Mouse (Mus musculus): ENCODE results near the gene Gcdh. TPM values are rescaled to one million over a fixed set of nuclear protein-coding genes. Genes with fewer than 3 reads are reported as not detected.
A peak's percentile ranks its signal among the peaks of the same experiment; 100 is the strongest.

Gene Gcdh
- polyA plus RNA-seq (2014; fragmentation: Nextera tagmentation; extraction: Ambion mirVana), result 37.8 and 39.6 TPM in 2 replicates

DNA sequence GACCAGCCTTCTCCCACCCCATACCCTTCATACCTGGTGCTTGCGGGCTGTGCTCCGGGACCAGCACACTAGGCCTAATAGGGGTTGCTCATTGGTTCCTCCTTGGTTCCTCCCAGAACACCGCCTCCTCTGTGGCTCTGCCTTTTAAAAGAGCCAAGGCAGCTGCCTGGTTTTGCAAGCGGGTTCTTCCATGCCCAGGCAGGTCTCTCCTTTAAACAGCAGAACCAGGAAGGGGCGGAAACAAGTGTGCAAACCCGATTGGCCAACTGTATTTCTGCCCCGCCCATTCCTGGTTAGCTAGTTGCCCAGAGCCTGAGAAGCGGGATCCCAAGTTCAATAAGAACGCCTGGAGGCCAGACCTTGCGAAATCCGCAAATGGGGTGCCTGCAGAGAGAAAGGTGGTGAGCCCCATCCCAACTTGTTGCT lies at the start of gene Gcdh:
Gene Gcdh, minus strand, starts transcription at position 213 of the 426 bp plus-strand sequence.
- peak; percentile 94 for ATAC-seq (replicated peaks; ENCODE audit: low FRiP score)
- H3K27ac ChIP-seq (ENCODE audit: low read depth, low read length), result no peak within 1 kb of the TSS
- H3K4me1 ChIP-seq (replicated peaks; ENCODE audit: control insufficient read depth, insufficient read depth, low read length), result peaks cover 5% of the 10 kb centered on the region; the same call in 1 of the 2 replicates
- WGBS, result under 1% methylated on average over 11 of the region's 11 CpGs
- peak within 1 kb of the TSS; percentile 91 for H3K4me2 ChIP-seq (ENCODE audit: low read depth, low read length, severe bottlenecking)
- DNase-seq (ENCODE audit: low spot score), result peak; percentile 91
- no peaks in the 10 kb centered on the region for H3K27me3 ChIP-seq (ENCODE audit: control insufficient read depth, insufficient read depth, low read length)
- peak within 1 kb of the TSS; percentile 62 for H3K4me3 ChIP-seq (ENCODE audit: low read depth, low read length)
- no peaks in the 10 kb centered on the region; the same call in 1 of the 2 replicates for H3K36me3 ChIP-seq (ENCODE audit: control insufficient read depth, insufficient read depth, low read length)
- H3K9ac ChIP-seq (ENCODE audit: low read length), result peak within 1 kb of the TSS; percentile 72
- H3K9me3 ChIP-seq (ENCODE audit: control insufficient read depth, low read length), result no peaks in the 10 kb centered on the region

DNA sequence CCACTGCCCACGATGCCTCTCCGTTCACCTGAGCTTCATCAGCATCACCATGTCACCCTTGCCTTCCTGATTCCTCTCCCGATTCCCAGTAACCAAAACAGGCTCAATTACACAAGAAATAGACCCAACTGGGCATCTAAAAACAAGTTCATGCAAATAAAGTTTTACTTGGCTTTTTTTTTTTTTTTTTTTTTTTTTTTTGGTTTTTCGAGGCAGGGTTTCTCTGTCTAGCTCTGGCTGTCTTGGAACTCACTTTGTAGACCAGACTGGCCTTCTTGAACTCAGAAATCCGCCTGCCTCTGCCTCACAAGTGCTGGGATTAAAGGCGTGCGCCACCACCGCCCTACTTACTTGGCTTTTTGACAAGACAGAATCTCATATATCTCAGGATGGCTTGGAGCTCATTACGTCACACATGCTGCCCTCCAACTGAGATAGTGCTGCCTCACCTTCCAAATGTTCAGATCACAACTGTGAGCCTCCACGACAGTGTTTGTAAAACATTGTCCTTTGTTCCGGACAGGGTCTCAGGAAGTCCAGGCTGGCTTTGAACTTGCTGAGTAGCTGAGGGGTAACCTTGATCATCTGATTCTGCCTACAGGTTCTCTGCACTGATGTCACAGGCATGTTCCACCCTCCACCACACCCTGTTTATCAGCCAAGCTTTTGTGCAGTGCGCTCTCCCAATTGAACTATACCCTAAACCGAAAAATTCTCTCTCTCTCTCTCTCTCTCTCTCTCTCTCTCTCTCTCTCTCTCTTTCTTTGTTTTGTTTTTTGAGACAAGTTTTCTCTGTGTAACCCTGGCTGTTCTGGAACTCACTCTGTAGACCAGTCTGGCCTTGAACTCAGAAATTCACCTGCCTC lies 44.1 kb upstream of the Gcdh start:
- Histone ChIP-seq H3K4me1 (replicated peaks; ENCODE audit: control insufficient read depth, insufficient read depth, low read length) (peaks cover 18% of the 10 kb centered on the region), H3K9ac (ENCODE audit: low read length) (no peak overlapping the region), H3K27ac (ENCODE audit: low read depth, low read length) (no peak overlapping the region), H3K27me3 (ENCODE audit: control insufficient read depth, insufficient read depth, low read length) (peaks cover 18% of the 10 kb centered on the region), H3K36me3 (ENCODE audit: control insufficient read depth, insufficient read depth, low read length) (no peaks in the 10 kb centered on the region), H3K4me2 (ENCODE audit: low read depth, low read length, severe bottlenecking) (peak overlapping the region; percentile 91; the same call in 1 of the 2 replicates), H3K4me3 (ENCODE audit: low read depth, low read length) (peak overlapping the region; percentile 63), H3K9me3 (ENCODE audit: control insufficient read depth, low read length) (no peaks in the 10 kb centered on the region)
- 66% methylated on average over 13 of the region's 13 CpGs for WGBS
- no peak for DNase-seq (ENCODE audit: low spot score)
- ATAC-seq (replicated peaks; ENCODE audit: low FRiP score), result no peak

DNA sequence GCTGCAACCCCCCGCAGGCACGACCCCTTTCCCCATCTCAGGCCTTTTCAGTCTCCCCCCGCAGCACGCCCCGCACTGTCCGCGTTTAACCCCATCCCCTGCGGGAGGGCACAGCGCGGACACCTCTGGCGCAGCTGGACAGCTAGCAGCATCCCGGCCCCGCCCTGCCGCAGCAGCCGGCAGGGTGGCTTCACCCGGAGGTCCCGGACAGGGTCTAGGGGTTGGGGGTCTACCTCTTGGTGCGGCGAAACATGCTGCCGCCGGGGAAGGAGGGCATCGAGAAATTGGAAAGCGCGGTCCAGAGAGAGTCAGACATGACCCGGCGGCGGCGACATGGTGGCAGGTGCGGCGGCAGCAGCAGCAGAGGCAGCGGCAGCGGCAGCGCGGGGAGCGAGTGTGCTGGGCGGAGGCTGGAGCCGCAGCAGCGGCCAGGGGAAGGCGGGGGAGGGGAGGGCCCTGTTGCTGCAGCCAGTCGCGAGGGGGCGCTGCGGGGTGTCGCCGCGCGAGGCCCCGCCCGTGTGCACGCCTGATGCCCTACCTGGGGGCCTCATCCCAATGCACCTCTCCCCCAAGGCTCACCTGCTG lies 43.3 kb upstream of the Gcdh start, which contains the start of gene Mast1:
Gene Mast1, minus strand, starts transcription at position 398 of the 585 bp plus-strand sequence.
- peaks cover 18% of the 10 kb centered on the region for H3K27me3 ChIP-seq (ENCODE audit: control insufficient read depth, insufficient read depth, low read length)

DNA sequence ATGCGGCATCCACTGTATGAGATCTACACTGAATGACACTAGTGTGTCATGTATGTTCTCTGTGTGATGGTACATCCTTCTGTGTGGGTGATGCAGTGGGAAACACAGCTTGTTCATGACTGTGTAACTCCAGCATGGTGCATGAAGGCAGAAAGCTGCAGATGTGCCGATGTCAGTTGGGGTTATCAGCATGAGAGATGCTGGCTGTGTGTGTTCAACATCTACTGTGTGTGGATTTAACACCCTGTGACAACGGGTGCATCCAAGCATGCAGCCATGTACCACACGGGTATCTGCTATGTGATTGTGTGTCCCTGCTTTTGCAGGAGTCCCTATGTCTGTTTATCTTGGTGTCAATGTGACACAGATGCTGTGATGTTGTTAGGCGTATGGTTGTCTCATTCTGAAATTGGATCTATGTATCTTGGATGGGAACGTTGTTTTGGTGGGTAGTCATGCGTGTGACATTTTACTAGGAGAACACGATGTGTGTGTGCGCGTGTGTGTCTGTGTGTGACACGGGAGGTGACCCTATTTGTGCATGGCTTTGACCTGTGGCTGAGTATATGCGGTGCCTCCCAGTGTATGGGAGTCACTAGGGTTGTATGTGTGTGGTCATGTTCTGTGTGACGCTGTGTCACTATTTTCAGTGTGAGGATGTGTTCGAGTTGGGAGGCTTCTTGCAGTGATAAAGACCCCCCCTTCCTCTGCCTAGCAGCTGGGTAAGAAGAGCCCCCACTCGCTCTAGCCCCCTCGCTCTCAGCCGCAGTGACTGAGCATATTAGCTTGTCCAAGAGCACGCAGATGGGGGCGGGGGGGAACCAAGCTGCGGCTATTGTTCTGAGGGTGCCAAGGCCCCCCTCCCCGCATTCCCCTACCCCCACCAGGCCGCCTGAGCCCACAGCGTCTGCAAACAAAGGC lies 42.6 kb upstream of the Gcdh start:
- H3K27ac ChIP-seq (ENCODE audit: low read depth, low read length), result peak overlapping the region; percentile 39; the same call in 1 of the 2 replicates
- DNase-seq (ENCODE audit: low spot score) (peak; percentile 61), ATAC-seq (replicated peaks; ENCODE audit: low FRiP score) (0 out of 2 replicates have a peak, but pooled peaks have one; percentile 17)
- H3K4me3 ChIP-seq (ENCODE audit: low read depth, low read length), result peak overlapping the region; percentile 63
- H3K36me3 ChIP-seq (ENCODE audit: control insufficient read depth, insufficient read depth, low read length), result no peaks in the 10 kb centered on the region
- peak overlapping the region; percentile 91 for H3K4me2 ChIP-seq (ENCODE audit: low read depth, low read length, severe bottlenecking)
- H3K4me1 ChIP-seq (replicated peaks; ENCODE audit: control insufficient read depth, insufficient read depth, low read length), result peaks cover 18% of the 10 kb centered on the region
- H3K27me3 ChIP-seq (ENCODE audit: control insufficient read depth, insufficient read depth, low read length), result peaks cover 18% of the 10 kb centered on the region
- H3K9me3 ChIP-seq (ENCODE audit: control insufficient read depth, low read length), result no peaks in the 10 kb centered on the region
- peak overlapping the region; percentile 75 for H3K9ac ChIP-seq (ENCODE audit: low read length)
- WGBS, result 17% methylated on average over 23 of the region's 23 CpGs

More for the DNA sequence above, 43.3 kb upstream of the Gcdh start, which contains the start of gene Mast1:
- peak; percentile 47; the same call in 1 of the 2 replicates for ATAC-seq (replicated peaks; ENCODE audit: low FRiP score)
- Histone ChIP-seq H3K9ac (ENCODE audit: low read length) (peak within 1 kb of the TSS; percentile 75), H3K36me3 (ENCODE audit: control insufficient read depth, insufficient read depth, low read length) (no peaks in the 10 kb centered on the region), H3K9me3 (ENCODE audit: control insufficient read depth, low read length) (no peaks in the 10 kb centered on the region), H3K4me2 (ENCODE audit: low read depth, low read length, severe bottlenecking) (peak within 1 kb of the TSS; percentile 91), H3K4me3 (ENCODE audit: low read depth, low read length) (peak within 1 kb of the TSS; percentile 63), H3K4me1 (replicated peaks; ENCODE audit: control insufficient read depth, insufficient read depth, low read length) (peaks cover 18% of the 10 kb centered on the region), H3K27ac (ENCODE audit: low read depth, low read length) (peak within 1 kb of the TSS; percentile 39; the same call in 1 of the 2 replicates)
- peak; percentile 91 for DNase-seq (ENCODE audit: low spot score)
- WGBS, result under 1% methylated on average over 48 of the region's 50 CpGs

DNA sequence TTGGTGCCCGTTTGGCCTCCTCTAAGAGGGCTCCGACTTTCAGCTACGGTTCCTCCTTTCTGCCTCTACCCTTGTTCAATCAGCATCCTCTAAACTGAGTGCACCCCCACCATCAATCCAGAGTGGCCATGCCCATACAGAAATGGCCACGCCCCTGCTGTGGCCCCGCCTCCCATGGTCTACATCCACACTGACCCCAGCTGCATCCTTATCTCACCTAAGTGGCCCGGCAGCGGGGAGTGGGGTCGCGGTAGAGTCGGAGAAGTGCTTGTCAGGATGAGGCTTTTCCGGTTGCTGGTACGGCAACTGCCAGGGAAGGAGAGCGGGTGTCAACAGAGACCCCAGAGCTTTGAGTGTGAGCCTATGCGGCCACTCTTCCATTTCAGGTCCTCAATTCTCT lies 41.8 kb upstream of the Gcdh start:
- Histone ChIP-seq H3K27ac (ENCODE audit: low read depth, low read length) (no peak overlapping the region), H3K9me3 (ENCODE audit: control insufficient read depth, low read length) (no peaks in the 10 kb centered on the region), H3K4me2 (ENCODE audit: low read depth, low read length, severe bottlenecking) (peak overlapping the region; percentile 91), H3K27me3 (ENCODE audit: control insufficient read depth, insufficient read depth, low read length) (peaks cover 20% of the 10 kb centered on the region), H3K36me3 (ENCODE audit: control insufficient read depth, insufficient read depth, low read length) (no peaks in the 10 kb centered on the region), H3K4me1 (replicated peaks; ENCODE audit: control insufficient read depth, insufficient read depth, low read length) (peaks cover 18% of the 10 kb centered on the region), H3K9ac (ENCODE audit: low read length) (no peak overlapping the region; the same call in 1 of the 2 replicates), H3K4me3 (ENCODE audit: low read depth, low read length) (peak overlapping the region; percentile 63; the same call in 1 of the 2 replicates)
- 6% methylated on average over 14 of the region's 14 CpGs for WGBS
- DNase-seq (ENCODE audit: low spot score) (no peak), ATAC-seq (replicated peaks; ENCODE audit: low FRiP score) (peak; percentile 22)

DNA sequence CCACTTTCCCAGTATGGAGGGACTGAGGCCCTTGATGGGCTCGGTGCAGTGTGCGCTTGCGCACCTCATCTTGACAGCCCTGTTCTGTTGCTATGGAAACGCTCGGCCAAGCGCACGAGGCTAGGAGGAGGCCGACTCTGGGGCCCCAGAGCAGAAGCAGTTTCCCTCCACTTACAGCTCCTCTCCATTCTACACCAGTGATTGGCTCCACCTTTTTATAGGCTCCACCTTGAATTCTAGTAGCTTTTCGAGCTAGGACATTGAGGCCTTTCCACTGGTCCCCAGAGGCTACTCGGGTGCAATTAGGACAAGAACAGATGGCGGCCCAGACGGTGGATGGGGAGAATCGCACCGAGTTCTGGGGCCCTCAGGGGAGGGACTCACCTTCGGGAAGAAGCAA lies 41.1 kb upstream of the Gcdh start:
- DNase-seq (ENCODE audit: low spot score), result peak; percentile 88
- Histone ChIP-seq H3K27ac (ENCODE audit: low read depth, low read length) (no peak overlapping the region), H3K4me3 (ENCODE audit: low read depth, low read length) (peak overlapping the region; percentile 63; the same call in 1 of the 2 replicates), H3K9me3 (ENCODE audit: control insufficient read depth, low read length) (no peaks in the 10 kb centered on the region), H3K9ac (ENCODE audit: low read length) (peak overlapping the region; percentile 33; the same call in 1 of the 2 replicates), H3K27me3 (ENCODE audit: control insufficient read depth, insufficient read depth, low read length) (peaks cover 20% of the 10 kb centered on the region), H3K36me3 (ENCODE audit: control insufficient read depth, insufficient read depth, low read length) (no peaks in the 10 kb centered on the region), H3K4me1 (replicated peaks; ENCODE audit: control insufficient read depth, insufficient read depth, low read length) (peaks cover 18% of the 10 kb centered on the region), H3K4me2 (ENCODE audit: low read depth, low read length, severe bottlenecking) (peak overlapping the region; percentile 91)
- WGBS, result 2% methylated on average over 15 of the region's 15 CpGs
- peak; percentile 85 for ATAC-seq (replicated peaks; ENCODE audit: low FRiP score)

DNA sequence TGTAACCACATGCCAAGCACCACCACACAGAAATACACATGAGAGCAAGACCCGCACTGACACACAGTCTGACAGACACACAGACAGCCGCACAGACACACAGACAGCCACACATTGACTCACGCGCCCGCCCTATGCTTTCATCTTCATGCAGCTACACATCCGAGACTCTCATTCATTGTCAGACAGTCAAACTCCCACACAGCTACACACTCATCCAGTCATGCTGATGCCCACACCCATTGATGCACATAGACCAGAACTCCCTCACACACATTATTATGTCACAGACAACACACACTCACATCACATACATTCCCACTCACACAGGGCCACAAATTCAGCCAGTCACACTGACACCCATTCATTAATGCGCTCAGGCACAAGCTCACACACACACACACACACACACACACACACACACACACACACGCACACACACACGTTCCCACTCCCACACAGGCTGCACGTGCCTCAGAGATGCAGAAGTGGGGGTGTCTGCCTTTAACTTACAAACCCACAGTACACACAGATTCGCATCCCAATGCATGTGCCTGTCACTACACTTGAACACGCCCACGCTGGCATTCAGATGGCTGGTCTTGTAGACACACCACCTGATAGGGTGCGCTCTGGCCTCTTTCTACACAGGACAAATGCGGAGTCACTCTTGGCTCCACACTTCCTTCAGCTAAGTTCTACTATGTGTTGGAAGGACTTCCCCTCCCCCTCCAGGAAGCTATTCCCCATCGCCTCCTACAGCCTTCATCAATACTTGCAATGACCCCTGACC lies 40.2 kb upstream of the Gcdh start:
- H3K9ac ChIP-seq (ENCODE audit: low read length), result no peak overlapping the region
- no peak for DNase-seq (ENCODE audit: low spot score)
- 85% methylated on average over 16 of the region's 16 CpGs for WGBS

More for the DNA sequence above, 40.2 kb upstream of the Gcdh start:
- H3K4me2 ChIP-seq (ENCODE audit: low read depth, low read length, severe bottlenecking), result peak overlapping the region; percentile 91; the same call in 1 of the 2 replicates
- ATAC-seq (replicated peaks; ENCODE audit: low FRiP score), result no peak
- H3K36me3 ChIP-seq (ENCODE audit: control insufficient read depth, insufficient read depth, low read length), result no peaks in the 10 kb centered on the region
- H3K9me3 ChIP-seq (ENCODE audit: control insufficient read depth, low read length), result no peaks in the 10 kb centered on the region
- no peak overlapping the region for H3K27ac ChIP-seq (ENCODE audit: low read depth, low read length)
- H3K27me3 ChIP-seq (ENCODE audit: control insufficient read depth, insufficient read depth, low read length), result peaks cover 25% of the 10 kb centered on the region
- peaks cover 21% of the 10 kb centered on the region for H3K4me1 ChIP-seq (replicated peaks; ENCODE audit: control insufficient read depth, insufficient read depth, low read length)
- H3K4me3 ChIP-seq (ENCODE audit: low read depth, low read length), result no peak overlapping the region
